ENCODE assay signal across 8 mouse cellular contexts in the genomic region with DNA sequence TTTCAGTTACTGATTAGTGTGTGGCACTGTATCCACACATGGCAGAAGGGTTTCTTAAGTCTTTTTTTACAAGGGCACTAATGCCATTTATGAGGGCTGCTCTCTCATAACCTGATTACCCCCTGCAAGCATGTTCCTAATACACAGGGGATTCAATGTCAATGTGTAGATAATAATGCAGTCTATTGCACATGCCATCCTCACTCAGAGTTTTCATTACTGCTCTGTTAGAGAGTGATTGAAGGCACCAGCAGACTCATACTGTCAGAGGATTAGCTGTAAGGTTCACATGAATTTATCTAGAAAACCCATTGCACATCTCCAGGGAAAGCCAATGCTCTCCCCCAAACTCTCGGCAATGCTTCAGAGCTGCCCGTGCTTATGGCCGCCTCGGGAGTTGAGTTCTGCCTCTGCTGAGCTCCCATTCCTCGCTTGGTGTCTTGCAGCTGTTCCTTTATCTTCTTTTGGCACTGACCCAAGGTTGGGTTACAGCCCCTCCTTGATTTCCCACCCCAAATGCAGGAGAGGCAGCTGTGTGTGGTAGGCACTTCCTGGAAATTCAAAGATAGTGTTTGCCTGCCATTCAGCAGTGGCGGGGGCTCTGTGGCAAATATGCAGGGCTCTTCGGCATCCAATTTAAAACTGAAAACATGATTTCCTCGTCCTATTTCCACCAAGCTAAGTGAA. TPM values are rescaled to one million over a fixed set of nuclear protein-coding genes. Genes with fewer than 3 reads are reported as not detected.
DNase-seq lines count a peak whose midpoint lies in the region; ATAC-seq and TF ChIP-seq lines count a peak whose summit lies in the region.

No protein-coding gene starts in this region.

- ATAC-seq in hindbrain, embryonic 11.5 days (ENCODE audit: low FRiP score) = 0 out of 2 replicates have a peak, but pooled peaks have one; percentile 22
- peak; percentile 22; the same call in 1 of the 2 replicates for ATAC-seq in G1E (ENCODE audit: extremely low read depth, insufficient number of reproducible peaks, low FRiP score, poor library complexity, severe bottlenecking)
- ATAC-seq in forebrain, postnatal 0 days = peak; percentile 91
- peak; percentile 41; the same call in 1 of the 2 replicates for ATAC-seq in liver, embryonic 14.5 days (ENCODE audit: insufficient read depth)
- ATAC-seq in inflammation-experienced regulatory T-cells, adult 6 months = no peak
- no peak for ATAC-seq in monocyte, adult 5-6 weeks (replicated peaks; ENCODE audit: insufficient number of reproducible peaks, low FRiP score, low TSS enrichment, poor library complexity, severe bottlenecking)

- H3K9me3 ChIP-seq in hindbrain, embryonic 11.5 days (ENCODE audit: control insufficient read depth, low read length) = no peaks in the 10 kb centered on the region
- H3K9me3 ChIP-seq in hindbrain, embryonic 10.5 days = no peaks in the 10 kb centered on the region
- no peaks in the 10 kb centered on the region for H3K9me3 ChIP-seq in G1E (replicated peaks)
- H3K9me3 ChIP-seq in forebrain, postnatal 0 days (ENCODE audit: low read length) = no peaks in the 10 kb centered on the region
- H3K9me3 ChIP-seq in liver, embryonic 14.5 days (ENCODE audit: control insufficient read depth, low read length) = no peaks in the 10 kb centered on the region

- no peak for TF ChIP-seq EP300 in liver, embryonic 14.5 days (IDR thresholded peaks at IDR 0.05; ENCODE audit: low read depth)

- no peaks in the 10 kb centered on the region for H3K27me3 ChIP-seq in hindbrain, embryonic 11.5 days (ENCODE audit: control insufficient read depth, insufficient read depth, low read length)
- no peaks in the 10 kb centered on the region for H3K27me3 ChIP-seq in hindbrain, embryonic 10.5 days (ENCODE audit: insufficient read depth, poor library complexity, severe bottlenecking)
- H3K27me3 ChIP-seq in G1E (ENCODE audit: insufficient read depth, low read length) = no peaks in the 10 kb centered on the region
- H3K27me3 ChIP-seq in forebrain, postnatal 0 days (ENCODE audit: insufficient read depth, low read length) = no peaks in the 10 kb centered on the region
- no peaks in the 10 kb centered on the region for H3K27me3 ChIP-seq in liver, embryonic 14.5 days (ENCODE audit: control insufficient read depth, insufficient read depth, low read length)

- no peak overlapping the region for H3K4me3 ChIP-seq in hindbrain, embryonic 11.5 days (ENCODE audit: low read depth, low read length)
- no peak overlapping the region for H3K4me3 ChIP-seq in hindbrain, embryonic 10.5 days
- peak overlapping the region; percentile 44; the same call in 1 of the 2 replicates for H3K4me3 ChIP-seq in G1E (ENCODE audit: low read depth, low read length)
- H3K4me3 ChIP-seq in forebrain, postnatal 0 days (ENCODE audit: low read depth, low read length) = no peak overlapping the region
- H3K4me3 ChIP-seq in liver, embryonic 14.5 days (ENCODE audit: insufficient read depth in 1 of 2, low read depth in 2 of 2, low read length in 2 of 2) = no peak overlapping the region

- no peak overlapping the region for H3K27ac ChIP-seq in hindbrain, embryonic 11.5 days (ENCODE audit: low read depth, low read length)
- no peak overlapping the region for H3K27ac ChIP-seq in hindbrain, embryonic 10.5 days
- H3K27ac ChIP-seq in forebrain, postnatal 0 days (ENCODE audit: low read depth, low read length) = peak overlapping the region; percentile 30
- H3K27ac ChIP-seq in liver, embryonic 14.5 days = no peak overlapping the region

- H3K4me1 ChIP-seq in hindbrain, embryonic 11.5 days (replicated peaks; ENCODE audit: control insufficient read depth, insufficient read depth, low read length) = no peaks in the 10 kb centered on the region
- H3K4me1 ChIP-seq in hindbrain, embryonic 10.5 days (replicated peaks) = 0 out of 2 replicates have a peak, but pooled peaks cover 5% of the 10 kb centered on the region
- peaks cover 9% of the 10 kb centered on the region for H3K4me1 ChIP-seq in G1E (ENCODE audit: insufficient read depth, low read depth, low read length)
- no peaks in the 10 kb centered on the region for H3K4me1 ChIP-seq in forebrain, postnatal 0 days (ENCODE audit: insufficient read depth)
- H3K4me1 ChIP-seq in liver, embryonic 14.5 days (replicated peaks; ENCODE audit: control insufficient read depth in 2 of 2, insufficient read depth in 2 of 2, low read length in 1 of 2) = peaks cover 0 to 2% of the 10 kb centered on the region in 2 experiments; a peak in 1 of 4 replicates

- no peak for DNase-seq in hindbrain, embryonic 11.5 days (ENCODE audit: low spot score)
- DNase-seq in hindbrain, embryonic 10.5 days (ENCODE audit: low spot score) = no peak
- DNase-seq in G1E (ENCODE audit: low spot score) = no peak
- peak; percentile 61 for DNase-seq in forebrain, postnatal 0 days
- DNase-seq in liver, embryonic 14.5 days (ENCODE audit: low read depth in 3 of 3, low spot score in 3 of 3) = no peak
- no peak for DNase-seq in thymus, postnatal 36 days

- H3K4me2 ChIP-seq in hindbrain, embryonic 11.5 days (replicated peaks; ENCODE audit: low read depth, low read length) = no peak overlapping the region
- H3K4me2 ChIP-seq in forebrain, postnatal 0 days (ENCODE audit: low read depth) = peak overlapping the region; percentile 23; the same call in 1 of the 2 replicates
- peak overlapping the region; percentile 31 for H3K4me2 ChIP-seq in liver, embryonic 14.5 days (ENCODE audit: low read depth)

- no peak for TF ChIP-seq CTCF in G1E (IDR thresholded peaks at IDR 0.05; ENCODE audit: low read depth, low read length)
- TF ChIP-seq CTCF in forebrain, postnatal 0 days (IDR thresholded peaks at IDR 0.05; ENCODE audit: low read depth) = no peak
- TF ChIP-seq CTCF in liver, embryonic 14.5 days (IDR thresholded peaks at IDR 0.05; ENCODE audit: low read depth) = no peak

- no peaks in the 10 kb centered on the region for H3K36me3 ChIP-seq in hindbrain, embryonic 11.5 days (ENCODE audit: control insufficient read depth, insufficient read depth, low read length)
- H3K36me3 ChIP-seq in hindbrain, embryonic 10.5 days = no peaks in the 10 kb centered on the region
- H3K36me3 ChIP-seq in G1E (replicated peaks) = no peaks in the 10 kb centered on the region
- no peaks in the 10 kb centered on the region for H3K36me3 ChIP-seq in forebrain, postnatal 0 days (ENCODE audit: insufficient read depth)
- H3K36me3 ChIP-seq in liver, embryonic 14.5 days (replicated peaks; ENCODE audit: control insufficient read depth, insufficient read depth, low read depth) = no peaks in the 10 kb centered on the region

- WGBS in hindbrain, embryonic 11.5 days = 65% methylated on average over 8 of the region's 8 CpGs
- 78% methylated on average over 8 of the region's 8 CpGs for WGBS in hindbrain, embryonic 10.5 days
- 27% methylated on average over 8 of the region's 8 CpGs for WGBS in forebrain, postnatal 0 days
- 11% methylated on average over 8 of the region's 8 CpGs for WGBS in liver, embryonic 14.5 days (ENCODE audit: insufficient replicate concordance)

- H3K9ac ChIP-seq in hindbrain, embryonic 11.5 days (ENCODE audit: low read depth, low read length) = no peak overlapping the region
- H3K9ac ChIP-seq in forebrain, postnatal 0 days = no peak overlapping the region
- no peak overlapping the region for H3K9ac ChIP-seq in liver, embryonic 14.5 days (replicated peaks)

RNA-seq across cellular contexts. Expression of a gene that starts 13.5 kb away (rescaled TPM):
- 22.3 and 28.5 TPM in 2 replicates for polyA plus RNA-seq in hindbrain, embryonic 11.5 days (2014; fragmentation: Nextera tagmentation; extraction: Ambion mirVana)
- polyA plus RNA-seq in hindbrain, embryonic 10.5 days (2016; fragmentation: Nextera tagmentation; extraction: Ambion mirVana) = 11.2 and 18.5 TPM in 2 replicates
- total RNA-seq in G1E (2014; fragmentation: Nextera tagmentation) (8.0 and 10.4 TPM in 2 replicates), G1E (2017) (2.3 and 2.7 TPM in 2 replicates)
- polyA plus RNA-seq in G1E (2012) = 0.62 and 0.78 TPM in 2 replicates
- 33.6 and 42.1 TPM in 2 replicates for total RNA-seq in forebrain, postnatal 0 days (2014; rRNA removed)
- 18.3 and 26.3 TPM in 2 replicates for polyA plus RNA-seq in forebrain, postnatal 0 days (2015; fragmentation: Nextera tagmentation; extraction: Ambion mirVana)
- polyA plus RNA-seq in liver, embryonic 14.5 days (2012; rRNA removed) = 0.51 and 0.58 TPM in 2 replicates
- 1.1 and 1.5 TPM in 2 replicates for polyA plus RNA-seq in liver, embryonic 14.5 days (2014; fragmentation: Nextera tagmentation; extraction: Ambion mirVana)
- polyA plus RNA-seq in inflammation-experienced regulatory T-cells, adult 6 months (2017; shearing (Covaris generic)) = under 1 TPM; 0.03 to 0.24 (median 0.17) TPM
- total RNA-seq in monocyte, adult 5-6 weeks (2017) = 0.53 to 2.0 TPM (median 1.0 TPM) in 3 replicates

RNA-seq across cellular contexts. Expression of a gene that starts 32.5 kb away (rescaled TPM):
- 7.4 and 8.8 TPM in 2 replicates for polyA plus RNA-seq in hindbrain, embryonic 11.5 days (2014; fragmentation: Nextera tagmentation; extraction: Ambion mirVana)
- 7.9 and 8.3 TPM in 2 replicates for polyA plus RNA-seq in hindbrain, embryonic 10.5 days (2016; fragmentation: Nextera tagmentation; extraction: Ambion mirVana)
- total RNA-seq in G1E (2014; fragmentation: Nextera tagmentation) = not detected in 2 replicates
- total RNA-seq in G1E (2017) = 0.44 TPM in 1 of 2 replicates, not detected in the other
- polyA plus RNA-seq in G1E (2012) = not detected in 2 replicates
- 9.4 and 12.8 TPM in 2 replicates for total RNA-seq in forebrain, postnatal 0 days (2014; rRNA removed)
- polyA plus RNA-seq in forebrain, postnatal 0 days (2015; fragmentation: Nextera tagmentation; extraction: Ambion mirVana) = 5.6 and 6.9 TPM in 2 replicates
- polyA plus RNA-seq in liver, embryonic 14.5 days (2012; rRNA removed) = 7.0 and 8.1 TPM in 2 replicates
- 6.5 and 6.6 TPM in 2 replicates for polyA plus RNA-seq in liver, embryonic 14.5 days (2014; fragmentation: Nextera tagmentation; extraction: Ambion mirVana)
- 1 to 10 TPM in 2 of 3 experiments, under 1 TPM in 1; 0.83 to 7.4 (median 6.1) TPM for polyA plus RNA-seq in inflammation-experienced regulatory T-cells, adult 6 months (2017; shearing (Covaris generic))
- total RNA-seq in monocyte, adult 5-6 weeks (2017) = 1.4 to 6.2 TPM (median 2.8 TPM) in 3 replicates

Comparison
In these comparisons a context has a peak if more than half of its experiments do, and no peak if none do; other contexts are left out.
1. ATAC-seq: peak in hindbrain, embryonic 11.5 days (single experiment), G1E (single experiment), forebrain, postnatal 0 days (single experiment) and liver, embryonic 14.5 days (single experiment); none in inflammation-experienced regulatory T-cells, adult 6 months (single experiment) and monocyte, adult 5-6 weeks (single experiment).